Mouse (Mus musculus): ENCODE measurements around the gene Rps3a1.

DNA sequence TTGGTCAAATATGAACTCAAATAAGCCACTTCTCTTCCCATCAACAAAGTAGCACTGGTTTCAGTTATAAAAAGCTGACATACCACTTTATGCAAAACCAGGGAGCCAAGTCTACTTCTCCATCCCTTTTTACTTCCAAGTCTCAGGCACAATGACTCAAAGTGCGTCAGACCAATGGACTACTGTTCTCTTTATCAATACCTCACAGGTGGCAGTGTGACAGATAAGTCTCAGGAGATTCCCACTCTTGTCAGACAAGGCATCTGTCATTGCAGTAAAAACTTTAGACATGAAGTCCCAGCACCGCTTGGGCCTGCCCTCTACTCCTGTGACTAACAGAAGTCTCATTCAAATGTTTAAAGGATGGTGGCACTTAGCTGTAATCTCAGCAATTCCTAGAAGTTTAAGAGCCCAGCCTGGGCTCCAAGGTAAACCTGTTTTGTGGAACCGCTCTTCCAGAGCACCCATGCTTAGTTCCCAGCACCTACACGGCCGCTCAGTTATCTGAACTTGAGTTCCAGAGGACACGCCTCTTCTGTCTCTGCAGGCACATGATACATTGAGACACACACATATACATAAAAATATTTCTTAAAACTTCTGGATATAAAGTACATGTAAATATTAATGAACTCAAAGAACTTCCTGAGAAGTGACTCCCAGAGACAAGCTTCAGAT lies 6.5 kb downstream of the Rps3a1 start:
- TF ChIP-seq CTCF (IDR thresholded peaks at IDR 0.05; ENCODE audit: low read depth) = no peak
- TF ChIP-seq EP300 (IDR thresholded peaks at IDR 0.05; ENCODE audit: low read depth) = no peak
